Mouse (Mus musculus): Measurements from ENCODE around the gene Prr14l.
"Not testable (repeated sequence)": the region's sequence is repeated elsewhere in the genome, so short reads cannot be mapped to it uniquely, and the experiment has no call there.

Gene Prr14l

GRCm38 (mm10) chr5:32853731-32854507 lies at the start of gene Prr14l:
TSS of gene Prr14l (minus strand) at chr5:32854256.
- DNase-seq (ENCODE audit: low spot score), result peak; percentile 100

GRCm38 (mm10) chr5:32886739-32887138 lies 32.7 kb upstream of the Prr14l start:
- DNase-seq (ENCODE audit: low spot score), result no peak

- no peak for DNase-seq (ENCODE audit: low spot score)
Observed at GRCm38 (mm10) chr5:32872346-32872745, 18.3 kb upstream of the Prr14l start.

- DNase-seq (ENCODE audit: low spot score), result no peak
Observed at GRCm38 (mm10) chr5:32869389-32870024, 15.5 kb upstream of the Prr14l start.

GRCm38 (mm10) chr5:32863253-32864228 lies 9.5 kb upstream of the Prr14l start, which contains the start of gene Depdc5:
TSS of gene Depdc5 (plus strand) at chr5:32863701.
- DNase-seq (ENCODE audit: low spot score), result peak; percentile 88

GRCm38 (mm10) chr5:32862469-32863132 lies 8.5 kb upstream of the Prr14l start:
- DNase-seq (ENCODE audit: low spot score), result no peak

GRCm38 (mm10) chr5:32861082-32861481 lies 7.0 kb upstream of the Prr14l start:
- no peak for DNase-seq (ENCODE audit: low spot score)

- DNase-seq (ENCODE audit: low spot score), result peak; percentile 18
Observed at GRCm38 (mm10) chr5:32857781-32858220, 3.7 kb upstream of the Prr14l start.

- not testable (repeated sequence) for DNase-seq (ENCODE audit: low spot score)
Observed at GRCm38 (mm10) chr5:32855274-32855673, 1.2 kb upstream of the Prr14l start.

- DNase-seq (ENCODE audit: low spot score), result no peak
Observed at GRCm38 (mm10) chr5:32854818-32855217, 762 bp upstream of the Prr14l start.

- no peak for DNase-seq (ENCODE audit: low spot score)
Observed at GRCm38 (mm10) chr5:32852026-32852425, 2.0 kb downstream of the Prr14l start.

GRCm38 (mm10) chr5:32849580-32849979 lies 4.5 kb downstream of the Prr14l start:
- not testable (repeated sequence) for DNase-seq (ENCODE audit: low spot score)

GRCm38 (mm10) chr5:32849178-32849577 lies 4.9 kb downstream of the Prr14l start:
- no peak for DNase-seq (ENCODE audit: low spot score)

GRCm38 (mm10) chr5:32840029-32840428 lies 14.0 kb downstream of the Prr14l start:
- DNase-seq (ENCODE audit: low spot score), result no peak

GRCm38 (mm10) chr5:32836976-32837375 lies 17.1 kb downstream of the Prr14l start:
- no peak for DNase-seq (ENCODE audit: low spot score)

GRCm38 (mm10) chr5:32834497-32834896 lies 19.6 kb downstream of the Prr14l start:
- no peak for DNase-seq (ENCODE audit: low spot score)

- DNase-seq (ENCODE audit: low spot score), result no peak
Observed at GRCm38 (mm10) chr5:32830054-32830453, 24.0 kb downstream of the Prr14l start.

- not testable (repeated sequence) for DNase-seq (ENCODE audit: low spot score)
Observed at GRCm38 (mm10) chr5:32828766-32829165, 25.3 kb downstream of the Prr14l start.

- no peak for DNase-seq (ENCODE audit: low spot score)
Observed at GRCm38 (mm10) chr5:32827009-32827408, 27.0 kb downstream of the Prr14l start, which contains the start of gene Gm20671. TSS of gene Gm20671 (minus strand) at chr5:32827109.

GRCm38 (mm10) chr5:32820471-32820870 lies 33.6 kb downstream of the Prr14l start:
- DNase-seq (ENCODE audit: low spot score), result no peak

GRCm38 (mm10) chr5:32815396-32815795 lies 38.7 kb downstream of the Prr14l start:
- DNase-seq (ENCODE audit: low spot score), result no peak
